Mouse (Mus musculus) forebrain, embryonic 14.5 days (tissue): ENCODE results near the gene Muc5b. TPM values are rescaled to one million over a fixed set of nuclear protein-coding genes. Genes with fewer than 3 reads are reported as not detected.

ENCODE experiments used
- ATAC-seq: fragments of 200-750 bp; cut with Nextera tagmentation; 2 replicates; pipeline ENCODE4 v1.8.0; 2017; ENCODE audit warnings: mild to moderate bottlenecking, moderate library complexity
- DNase-seq: peaks from one replicate; pipeline ENCODE4 v3.0.0-alpha.2; 2015; ENCODE audit warnings: low spot score
- H3K27ac ChIP-seq: fragments of 300-500 bp; sonication (generic); 2 replicates; pipeline ENCODE4 v1.5.1; 2014; ENCODE audit warnings: low read depth, mild to moderate bottlenecking, control low read depth, low read length, moderate library complexity
- H3K27me3 ChIP-seq: fragments of 300-500 bp; sonication (generic); replicated peaks from 2 replicates; pipeline ENCODE4 v1.6.1; 2014; ENCODE audit warnings: low read length, control low read depth, mixed read lengths; ENCODE audit not compliant: control insufficient read depth, insufficient read depth
- H3K36me3 ChIP-seq: fragments of 300-500 bp; sonication (generic); 2 replicates; pipeline ENCODE4 v1.6.1; 2014; ENCODE audit warnings: low read length, control low read depth; ENCODE audit not compliant: control insufficient read depth, insufficient read depth
- H3K4me1 ChIP-seq: fragments of 300-500 bp; sonication (generic); 2 replicates; pipeline ENCODE4 v1.6.1; 2014; ENCODE audit warnings: antibody characterized with exemption, low read length, control low read depth; ENCODE audit not compliant: control insufficient read depth, insufficient read depth
- H3K4me2 ChIP-seq: fragments of 300-500 bp; sonication (generic); 2 replicates; pipeline ENCODE4 v1.6.1; 2014; ENCODE audit warnings: mild to moderate bottlenecking, control low read depth, low read length
- H3K4me3 ChIP-seq: fragments of 300-500 bp; sonication (generic); 2 replicates; pipeline ENCODE4 v1.5.1; 2014; ENCODE audit warnings: low read depth, low read length, control low read depth
- H3K9ac ChIP-seq: fragments of 300-500 bp; sonication (generic); 2 replicates; pipeline ENCODE4 v1.6.1; 2014; ENCODE audit warnings: mild to moderate bottlenecking, low read length, control low read depth, moderate library complexity
- H3K9me3 ChIP-seq: fragments of 300-500 bp; sonication (generic); replicated peaks from 2 replicates; pipeline ENCODE4 v1.6.1; 2016; ENCODE audit warnings: low read length, control low read depth, mixed read lengths; ENCODE audit not compliant: control insufficient read depth
- WGBS: fragments of 180-500 bp; shearing (Covaris S2); extraction: QIAGEN DNeasy Blood & Tissue Kit; methylation state at CpG from one replicate; pipeline ENCODE4 v1.1.7; 2014; 5-methylcytosine and 5-hydroxymethylcytosine counted together
- polyA plus RNA-seq: library from polyadenylated mRNA; unstranded; fragments of >200 nt; fragmentation: Nextera tagmentation; extraction: Ambion mirVana; gene quantifications from 2 replicates; pipeline ENCODE4 v1.2.1, GENCODE M21; 2014

The Muc5b gene
- polyA plus RNA-seq, 1 experiment from 2014 or later, result not detected

DNA sequence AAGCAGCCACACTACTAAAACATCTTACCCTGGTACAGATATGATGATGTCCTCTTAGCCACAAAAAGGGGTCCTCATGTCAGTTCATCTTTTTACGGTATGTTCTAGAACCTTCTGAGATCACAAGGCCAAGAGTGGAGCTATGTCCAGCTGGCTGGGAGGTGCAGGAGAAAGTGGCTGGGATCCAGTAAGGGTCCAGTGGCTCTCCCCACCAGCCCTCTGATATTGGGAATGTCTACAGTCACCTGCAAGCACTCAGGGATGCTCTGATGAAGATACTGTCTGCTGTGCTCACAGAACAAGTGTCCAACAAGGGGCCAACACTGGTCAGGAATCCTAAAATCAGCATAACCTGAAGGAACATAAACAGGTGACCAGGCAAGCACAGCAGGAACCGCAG, 79.5 kb downstream of the Muc5b start, which contains the start of gene Tollip:
Tollip (minus strand) TSS at position 101 of the 400 bp plus-strand sequence.
- Histone ChIP-seq H3K9me3 (no peaks in the 10 kb centered on the region), H3K4me2 (no peak within 1 kb of the TSS), H3K27me3 (no peaks in the 10 kb centered on the region), H3K4me3 (no peak within 1 kb of the TSS), H3K27ac (no peak within 1 kb of the TSS), H3K9ac (no peak within 1 kb of the TSS), H3K4me1 (no peaks in the 10 kb centered on the region), H3K36me3 (no peaks in the 10 kb centered on the region)
- DNase-seq (no peak), ATAC-seq (no peak)
- WGBS, result 91% methylated on average over 2 of the region's 2 CpGs

Other genes starting within 250 kb of the Muc5b start
- 0.09 and 0.16 TPM in 2 replicates for gene Muc6, start 183.8 kb upstream of the Muc5b start, polyA plus RNA-seq
- gene Muc2, start 148.7 kb upstream of the Muc5b start, polyA plus RNA-seq, result not detected in 2 replicates
- gene Muc5ac, start 50.1 kb upstream of the Muc5b start, polyA plus RNA-seq, result not detected in 2 replicates
- gene Tollip, start 79.4 kb downstream of the Muc5b start, polyA plus RNA-seq, result 74.0 and 87.3 TPM in 2 replicates
- gene Brsk2, start 110.7 kb downstream of the Muc5b start, polyA plus RNA-seq, result 20.8 and 21.7 TPM in 2 replicates
- 53.6 and 57.9 TPM in 2 replicates for gene Mob2, start 222.0 kb downstream of the Muc5b start, polyA plus RNA-seq